Mouse (Mus musculus): ENCODE measurements around the gene Arid4b.

The Arid4b gene

GRCm38 (mm10) chr13:14062209-14063012, 621 bp upstream of the Arid4b start:
- peak; percentile 10 for DNase-seq

GRCm38 (mm10) chr13:14063942-14064271, 875 bp downstream of the Arid4b start:
- DNase-seq, result no peak

GRCm38 (mm10) chr13:14064341-14065027, 1.5 kb downstream of the Arid4b start:
- peak; percentile 73 for DNase-seq

GRCm38 (mm10) chr13:14065028-14065380, 2.0 kb downstream of the Arid4b start:
- no peak for DNase-seq

- no peak for DNase-seq
Observed at GRCm38 (mm10) chr13:14065701-14066100, 2.7 kb downstream of the Arid4b start.

- DNase-seq, result no peak
Observed at GRCm38 (mm10) chr13:14068035-14068434, 5.0 kb downstream of the Arid4b start.

GRCm38 (mm10) chr13:14069291-14069690, 6.3 kb downstream of the Arid4b start:
- DNase-seq, result no peak

- DNase-seq, result no peak
Observed at GRCm38 (mm10) chr13:14074371-14074770, 11.3 kb downstream of the Arid4b start.

GRCm38 (mm10) chr13:14075326-14075725, 12.3 kb downstream of the Arid4b start:
- no peak for DNase-seq

GRCm38 (mm10) chr13:14088669-14089068, 25.6 kb downstream of the Arid4b start:
- DNase-seq, result no peak

- DNase-seq, result no peak
Observed at GRCm38 (mm10) chr13:14103026-14103425, 40.0 kb downstream of the Arid4b start.

GRCm38 (mm10) chr13:14110154-14110873, 47.3 kb downstream of the Arid4b start:
- DNase-seq, result no peak

- DNase-seq, result no peak
Observed at GRCm38 (mm10) chr13:14111146-14111545, 48.1 kb downstream of the Arid4b start.

GRCm38 (mm10) chr13:14113746-14114528, 50.9 kb downstream of the Arid4b start:
- no peak for DNase-seq

GRCm38 (mm10) chr13:14115805-14116204, 52.8 kb downstream of the Arid4b start:
- DNase-seq, result no peak

GRCm38 (mm10) chr13:14131651-14132050, 68.6 kb downstream of the Arid4b start:
- no peak for DNase-seq

GRCm38 (mm10) chr13:14142294-14142966, 79.4 kb downstream of the Arid4b start:
- no peak for DNase-seq

- no peak for DNase-seq
Observed at GRCm38 (mm10) chr13:14177989-14178388, 115.0 kb downstream of the Arid4b start.

- DNase-seq, result no peak
Observed at GRCm38 (mm10) chr13:14179669-14180068, 116.6 kb downstream of the Arid4b start.

- no peak for DNase-seq
Observed at GRCm38 (mm10) chr13:14245946-14246345, 182.9 kb downstream of the Arid4b start.
